Comparison of ENCODE assay signal across 32 mouse cellular contexts in the genomic region with DNA sequence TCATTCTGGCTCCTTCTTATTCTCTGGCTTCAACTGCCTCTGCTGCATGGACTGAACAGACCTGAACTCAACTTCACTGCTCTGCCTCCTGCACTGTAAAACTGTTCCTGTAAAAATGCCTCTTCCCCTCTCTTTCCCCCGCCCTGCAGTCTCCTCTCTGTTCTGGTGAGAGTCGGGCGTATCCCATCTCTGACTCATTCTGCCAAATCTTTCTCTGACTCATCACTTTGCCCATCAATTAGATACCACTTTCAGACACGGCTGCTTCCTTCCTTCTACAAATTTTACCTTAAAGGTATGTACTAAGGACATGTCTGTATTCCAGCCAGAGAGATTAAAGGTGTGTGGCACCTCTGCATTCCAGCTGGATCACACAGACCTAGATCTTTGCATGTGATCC. TPM values are rescaled to one million over a fixed set of nuclear protein-coding genes. Genes with fewer than 3 reads are reported as not detected.
A peak's percentile ranks its signal among the peaks of the same experiment; 100 is the strongest.
DNase-seq lines count a peak whose midpoint lies in the region; ATAC-seq and TF ChIP-seq lines count a peak whose summit lies in the region.
"Had no signal": no experiment of that assay in that cellular context is flagged by ENCODE, and none has a peak within 500 bp of the region (broad histone marks: within the 10 kb centered on the region; RNA-seq: fewer than 3 reads in every experiment).

No protein-coding gene starts in this region.

- H3K9me3 ChIP-seq in MEL (replicated peaks; ENCODE audit: insufficient read depth, low read length) = no peaks in the 10 kb centered on the region
- no peaks in the 10 kb centered on the region for H3K9me3 ChIP-seq in liver, embryonic 12.5 days (replicated peaks)
- H3K9me3 ChIP-seq: embryonic facial prominence, embryonic 15.5 days had no signal

- no peak overlapping the region for H3K27ac ChIP-seq in MEL (ENCODE audit: control insufficient read depth, low read depth, low read length)
- no peak overlapping the region for H3K27ac ChIP-seq in liver, embryonic 12.5 days
- H3K27ac ChIP-seq: embryonic facial prominence, embryonic 12.5 days; embryonic facial prominence, embryonic 15.5 days; heart, adult 2 months; heart, embryonic 10.5 days; heart, embryonic 13.5 days; hindbrain, embryonic 14.5 days; hindbrain, postnatal 0 days had no signal

- no peak overlapping the region for H3K4me3 ChIP-seq in MEL (ENCODE audit: control insufficient read depth in 1 of 2, insufficient read depth in 1 of 2, low read depth in 2 of 2, low read length in 2 of 2)
- no peak overlapping the region for H3K4me3 ChIP-seq in liver, embryonic 12.5 days
- H3K4me3 ChIP-seq: embryonic facial prominence, embryonic 12.5 days; embryonic facial prominence, embryonic 15.5 days; heart, adult 2 months; heart, embryonic 10.5 days; heart, embryonic 13.5 days had no signal

- no peaks in the 10 kb centered on the region for H3K79me2 ChIP-seq in MEL (ENCODE audit: control insufficient read depth, insufficient read depth, low read length, poor library complexity)

- H3K36me3 ChIP-seq in MEL (ENCODE audit: control insufficient read depth in 1 of 2, insufficient read depth in 2 of 2, low read length in 2 of 2) = peaks cover 0 to 4% of the 10 kb centered on the region in 2 experiments; a peak in 2 of 4 replicates
- peaks cover 32% of the 10 kb centered on the region for H3K36me3 ChIP-seq in liver, embryonic 12.5 days

- no peak for TF ChIP-seq RAD21 in MEL (IDR thresholded peaks at IDR 0.05; ENCODE audit: low read depth, low read length)

- peak in 1 of 2 experiments; percentile 66; a peak in 2 of 4 replicates for TF ChIP-seq EP300 in MEL (IDR thresholded peaks at IDR 0.05; ENCODE audit: low read depth in 1 of 2, low read length in 2 of 2)

- H3K4me2 ChIP-seq in liver, embryonic 12.5 days = no peak overlapping the region
- H3K4me2 ChIP-seq: embryonic facial prominence, embryonic 12.5 days; embryonic facial prominence, embryonic 15.5 days; heart, embryonic 13.5 days; hindbrain, embryonic 14.5 days had no signal

- ATAC-seq in liver, embryonic 12.5 days = no peak
- ATAC-seq: forebrain, embryonic 14.5 days; forebrain, postnatal 0 days; hindbrain, postnatal 0 days; intestine, postnatal 0 days had no signal

- peaks cover 0 to 6% of the 10 kb centered on the region in 2 experiments; a peak in 2 of 4 replicates for H3K4me1 ChIP-seq in MEL (ENCODE audit: control insufficient read depth in 1 of 2, insufficient read depth in 2 of 2, low read length in 2 of 2)
- H3K4me1 ChIP-seq in liver, embryonic 12.5 days = no peaks in the 10 kb centered on the region
- H3K4me1 ChIP-seq: embryonic facial prominence, embryonic 12.5 days; embryonic facial prominence, embryonic 15.5 days had no signal

- 55% methylated on average over 4 of the region's 4 CpGs for WGBS in liver, embryonic 12.5 days (ENCODE audit: insufficient replicate concordance)

- no peak for TF ChIP-seq POLR2A in MEL (IDR thresholded peaks at IDR 0.05; ENCODE audit: control insufficient read depth in 1 of 2, insufficient read depth in 1 of 2, low read depth in 1 of 2, low read length in 2 of 2, poor library complexity in 1 of 2)

- TF ChIP-seq CTCF in MEL (IDR thresholded peaks at IDR 0.05 in 2 of 3, conservative IDR thresholded peaks at IDR 0.05 in 1 of 3; ENCODE audit: control insufficient read depth in 1 of 3, insufficient read depth in 1 of 3, low read depth in 2 of 3, low read length in 3 of 3, poor library complexity in 1 of 3, severe bottlenecking in 1 of 3) = no peak

- no peaks in the 10 kb centered on the region for H3K27me3 ChIP-seq in MEL (ENCODE audit: control insufficient read depth in 1 of 2, insufficient read depth in 2 of 2, low read length in 2 of 2)
- no peaks in the 10 kb centered on the region for H3K27me3 ChIP-seq in liver, embryonic 12.5 days (replicated peaks)
- H3K27me3 ChIP-seq: embryonic facial prominence, embryonic 12.5 days; embryonic facial prominence, embryonic 15.5 days; heart, embryonic 13.5 days had no signal

- DNase-seq in adrenal gland, adult (ENCODE audit: inconsistent age in 2 of 2, low spot score in 1 of 2) = peak; percentile 44 to 63
- DNase-seq in adrenal gland, postnatal 25 days = no peak
- peak; percentile 80 for DNase-seq in 3T3-L1 (ENCODE audit: low read depth, low spot score)
- DNase-seq in MEL (ENCODE audit: low read depth, low spot score) = peak; percentile 65
- peak; percentile 22 for DNase-seq in induced T-regulatory cell, adult 2 months (ENCODE audit: low read depth)
- DNase-seq in frontal cortex, postnatal 36 days (ENCODE audit: low spot score in 2 of 2) = no peak
- DNase-seq: cerebellum, adult 11-12 months; cerebellum, adult 9-10 months; cerebellum, postnatal 25 days; forebrain, postnatal 0 days; gastrocnemius, postnatal 10 days; gastrocnemius, postnatal 36 days; heart, adult 2 months; heart, postnatal 14 days; heart, postnatal 4 days; kidney, adult 2 months had no signal

- no peak overlapping the region for H3K9ac ChIP-seq in MEL (ENCODE audit: control insufficient read depth, low read depth, low read length, poor library complexity, severe bottlenecking)
- no peak overlapping the region for H3K9ac ChIP-seq in liver, embryonic 12.5 days
- H3K9ac ChIP-seq: embryonic facial prominence, embryonic 12.5 days; embryonic facial prominence, embryonic 15.5 days; forebrain, postnatal 0 days; heart, embryonic 13.5 days; hindbrain, embryonic 14.5 days had no signal

TF ChIP-seq in MEL, 35 proteins besides CTCF, POLR2A, EP300 and RAD21:
- TF ChIP-seq USF2 (IDR thresholded peaks at IDR 0.05; ENCODE audit: borderline replicate concordance in 1 of 2, insufficient read depth in 1 of 2, low read depth in 1 of 2, low read length in 2 of 2) (no peak), ETS1 (IDR thresholded peaks at IDR 0.05; ENCODE audit: low read depth, low read length) (peak; percentile 18; the same call in 1 of the 2 replicates), JUND (IDR thresholded peaks at IDR 0.05; ENCODE audit: low read depth, low read length) (peak; percentile 57; the same call in 1 of the 2 replicates)

RNA-seq across cellular contexts. Expression of a gene that starts 10.9 kb away (rescaled TPM):
- 86.5 and 93.0 TPM in 2 replicates for total RNA-seq in adrenal gland, postnatal 25 days (2021)
- total RNA-seq in MEL (2012; rRNA removed) = 17.0 and 22.8 TPM in 2 replicates
- polyA plus RNA-seq in MEL (2012; ENCODE audit: insufficient read depth in 1 of 2, insufficient read length in 2 of 2, low read depth in 1 of 2, low replicate concordance in 2 of 2, missing spikeins in 1 of 2) = 10 to 100 TPM in 1 of 2 experiments, not detected in 1; 52.2 TPM
- 18.5 and 20.1 TPM in 2 replicates for polyA plus RNA-seq in liver, embryonic 12.5 days (2016; fragmentation: Nextera tagmentation; extraction: Ambion mirVana)

RNA-seq across cellular contexts. Expression of a gene that starts 28.4 kb away (rescaled TPM):
- total RNA-seq in adrenal gland, postnatal 25 days (2021) = 14.4 and 18.0 TPM in 2 replicates
- total RNA-seq in MEL (2012; rRNA removed) = 4.1 and 5.1 TPM in 2 replicates
- 10 to 100 TPM in 1 of 2 experiments, not detected in 1; 11.1 TPM for polyA plus RNA-seq in MEL (2012; ENCODE audit: insufficient read depth in 1 of 2, insufficient read length in 2 of 2, low read depth in 1 of 2, low replicate concordance in 2 of 2, missing spikeins in 1 of 2)
- polyA plus RNA-seq in liver, embryonic 12.5 days (2016; fragmentation: Nextera tagmentation; extraction: Ambion mirVana) = 7.4 and 7.7 TPM in 2 replicates

RNA-seq across cellular contexts. Expression of a gene that starts 43.2 kb away (rescaled TPM):
- total RNA-seq in adrenal gland, postnatal 25 days (2021) = 19.5 and 20.9 TPM in 2 replicates
- total RNA-seq in MEL (2012; rRNA removed) = 4.0 and 5.7 TPM in 2 replicates
- polyA plus RNA-seq in MEL (2012; ENCODE audit: insufficient read depth in 1 of 2, insufficient read length in 2 of 2, low read depth in 1 of 2, low replicate concordance in 2 of 2, missing spikeins in 1 of 2) = 10 to 100 TPM in 1 of 2 experiments, not detected in 1; 10.7 TPM
- 1.6 and 2.5 TPM in 2 replicates for polyA plus RNA-seq in liver, embryonic 12.5 days (2016; fragmentation: Nextera tagmentation; extraction: Ambion mirVana)

RNA-seq across cellular contexts. Expression of a gene that starts 45.2 kb away (rescaled TPM):
- total RNA-seq in adrenal gland, postnatal 25 days (2021) = 1.2 and 1.9 TPM in 2 replicates
- total RNA-seq in MEL (2012; rRNA removed) = not detected in 2 replicates
- not detected for polyA plus RNA-seq in MEL (2012; ENCODE audit: insufficient read depth in 1 of 2, insufficient read length in 2 of 2, low read depth in 1 of 2, low replicate concordance in 2 of 2, missing spikeins in 1 of 2)
- polyA plus RNA-seq in liver, embryonic 12.5 days (2016; fragmentation: Nextera tagmentation; extraction: Ambion mirVana) = 0.06 TPM in 1 of 2 replicates, not detected in the other
- total RNA-seq: common myeloid progenitor, adult 5-6 weeks; ES-E14; forebrain, postnatal 0 days; gastrocnemius, postnatal 10 days; gastrocnemius, postnatal 36 days; granulocyte monocyte progenitor cell, adult 5-6 weeks; heart, adult 2 months; heart, postnatal 14 days; hindbrain, postnatal 0 days had no signal
- polyA plus RNA-seq: brain, embryonic 14.5 days; forebrain, embryonic 11.5 days; forebrain, embryonic 14.5 days; forebrain, postnatal 0 days; frontal cortex, adult 2 months; hindbrain, embryonic 14.5 days; hindbrain, postnatal 0 days; intestine, embryonic 14.5 days; intestine, postnatal 0 days had no signal

Comparison
In these comparisons a context has a peak if more than half of its experiments do, and no peak if none do; other contexts are left out.
1. DNase-seq: peak in adrenal gland, adult (2 of 2), 3T3-L1 (single experiment), MEL (single experiment) and induced T-regulatory cell, adult 2 months (single experiment); none in adrenal gland, postnatal 25 days (single experiment) and frontal cortex, postnatal 36 days (0 of 2).